Mouse (Mus musculus) midbrain, embryonic 15.5 days (tissue): ENCODE data around the gene Psmc3. TPM values are rescaled to one million over a fixed set of nuclear protein-coding genes. Genes with fewer than 3 reads are reported as not detected.
A peak's percentile ranks its signal among the peaks of the same experiment; 100 is the strongest.

ENCODE experiments used
- ATAC-seq: fragments of 200-750 bp; cut with Nextera tagmentation; replicated peaks from 2 replicates; pipeline ENCODE4 v1.8.0; 2017; ENCODE audit warnings: moderate TSS enrichment
- H3K27ac ChIP-seq: fragments of 300-500 bp; sonication (generic); 2 replicates; pipeline ENCODE4 v1.5.1; 2015; ENCODE audit warnings: mild to moderate bottlenecking, inconsistent platforms
- H3K27me3 ChIP-seq: fragments of 300-500 bp; sonication (generic); replicated peaks from 2 replicates; pipeline ENCODE4 v1.6.1; 2015; ENCODE audit warnings: inconsistent platforms
- H3K36me3 ChIP-seq: fragments of 300-500 bp; sonication (generic); replicated peaks from 2 replicates; pipeline ENCODE4 v1.6.1; 2015; ENCODE audit warnings: inconsistent platforms
- H3K4me1 ChIP-seq: fragments of 300-500 bp; sonication (generic); 2 replicates; pipeline ENCODE4 v1.6.1; 2015; ENCODE audit warnings: inconsistent platforms
- H3K4me2 ChIP-seq: fragments of 300-500 bp; sonication (generic); 2 replicates; pipeline ENCODE4 v1.6.1; 2015; ENCODE audit warnings: inconsistent platforms, mild to moderate bottlenecking, moderate library complexity
- H3K4me3 ChIP-seq: fragments of 300-500 bp; sonication (generic); 2 replicates; pipeline ENCODE4 v1.5.1; 2015; ENCODE audit warnings: mild to moderate bottlenecking, inconsistent platforms
- H3K9ac ChIP-seq: fragments of 300-500 bp; sonication (generic); 2 replicates; pipeline ENCODE4 v1.6.1; 2015; ENCODE audit warnings: mild to moderate bottlenecking, inconsistent platforms
- H3K9me3 ChIP-seq: fragments of 300-500 bp; sonication (generic); 2 replicates; pipeline ENCODE4 v1.6.1; 2016; ENCODE audit warnings: inconsistent platforms
- WGBS: fragments of 180-500 bp; shearing (Covaris S2); methylation state at CpG from one replicate; pipeline ENCODE4 v1.1.7; 2015; ENCODE audit warnings: mixed read lengths; 5-methylcytosine and 5-hydroxymethylcytosine counted together
- polyA plus RNA-seq: library from polyadenylated mRNA; unstranded; fragments of >200 nt; fragmentation: Nextera tagmentation; extraction: Ambion mirVana; gene quantifications from 2 replicates; pipeline ENCODE4 v1.2.1, GENCODE M21; 2015

The Psmc3 gene
- polyA plus RNA-seq, 1 experiment from 2014 or later, result 226 TPM

- Histone ChIP-seq H3K9ac (peak overlapping the region; percentile 87), H3K4me3 (peak overlapping the region; percentile 92), H3K4me1 (peaks cover 27% of the 10 kb centered on the region), H3K4me2 (peak overlapping the region; percentile 85), H3K27ac (peak overlapping the region; percentile 85), H3K36me3 (no peaks in the 10 kb centered on the region), H3K27me3 (no peaks in the 10 kb centered on the region), H3K9me3 (no peaks in the 10 kb centered on the region)
- no peak for ATAC-seq
- 90% methylated on average over 10 of the region's 10 CpGs for WGBS
Measured at GRCm38 (mm10) chr2:91071059-91071458, 17.2 kb downstream of the Psmc3 start.

- no peaks in the 10 kb centered on the region for H3K27me3 ChIP-seq
- ATAC-seq, result no peak
- H3K4me3 ChIP-seq, result no peak overlapping the region
- H3K27ac ChIP-seq, result no peak overlapping the region
- H3K9me3 ChIP-seq, result no peaks in the 10 kb centered on the region
- no peaks in the 10 kb centered on the region for H3K36me3 ChIP-seq
- peaks cover 27% of the 10 kb centered on the region for H3K4me1 ChIP-seq
- H3K9ac ChIP-seq, result no peak overlapping the region
- WGBS, result 55% methylated on average over 1 of the region's 1 CpGs
- H3K4me2 ChIP-seq, result no peak overlapping the region
Measured at GRCm38 (mm10) chr2:91072092-91072491, 18.3 kb downstream of the Psmc3 start.

GRCm38 (mm10) chr2:91077957-91078313 lies 24.1 kb downstream of the Psmc3 start:
- H3K27ac ChIP-seq, result no peak overlapping the region
- H3K4me1 ChIP-seq, result peaks cover 6% of the 10 kb centered on the region
- H3K36me3 ChIP-seq, result no peaks in the 10 kb centered on the region
- 14% methylated on average over 12 of the region's 12 CpGs for whole genome bisulfite sequencing
- no peaks in the 10 kb centered on the region for H3K27me3 ChIP-seq
- peak overlapping the region; percentile 39 for H3K4me3 ChIP-seq
- peak overlapping the region; percentile 74 for H3K4me2 ChIP-seq
- ATAC-seq, result peak; percentile 53
- H3K9me3 ChIP-seq, result no peaks in the 10 kb centered on the region
- H3K9ac ChIP-seq, result peak overlapping the region; percentile 41

- H3K27me3 ChIP-seq, result no peaks in the 10 kb centered on the region
- H3K9me3 ChIP-seq, result no peaks in the 10 kb centered on the region
- under 1% methylated on average over 32 of the region's 36 CpGs for WGBS
- ATAC-seq, result peak; percentile 84
- H3K4me3 ChIP-seq, result peak overlapping the region; percentile 39
- no peaks in the 10 kb centered on the region for H3K36me3 ChIP-seq
- H3K4me2 ChIP-seq, result peak overlapping the region; percentile 74
- peak overlapping the region; percentile 41 for H3K9ac ChIP-seq
- H3K4me1 ChIP-seq, result peaks cover 6% of the 10 kb centered on the region
- peak overlapping the region; percentile 3; the same call in 1 of the 2 replicates for H3K27ac ChIP-seq
Measured at GRCm38 (mm10) chr2:91078314-91079025, 24.7 kb downstream of the Psmc3 start.

- H3K4me1 ChIP-seq, result peaks cover 6% of the 10 kb centered on the region
- peak overlapping the region; percentile 74 for H3K4me2 ChIP-seq
- 28% methylated on average over 5 of the region's 5 CpGs for WGBS
- H3K36me3 ChIP-seq, result no peaks in the 10 kb centered on the region
- H3K4me3 ChIP-seq, result peak overlapping the region; percentile 39
- no peaks in the 10 kb centered on the region for H3K27me3 ChIP-seq
- 0 out of 2 replicates have a peak, but pooled peaks have one; percentile 5 for ATAC-seq
- H3K27ac ChIP-seq, result peak overlapping the region; percentile 3; the same call in 1 of the 2 replicates
- H3K9me3 ChIP-seq, result no peaks in the 10 kb centered on the region
- H3K9ac ChIP-seq, result peak overlapping the region; percentile 41
Measured at GRCm38 (mm10) chr2:91079026-91079384, 25.2 kb downstream of the Psmc3 start.

GRCm38 (mm10) chr2:91080784-91081513 lies 27.1 kb downstream of the Psmc3 start:
- 75% methylated on average over 8 of the region's 8 CpGs for WGBS
- no peaks in the 10 kb centered on the region for H3K9me3 ChIP-seq
- no peaks in the 10 kb centered on the region for H3K36me3 ChIP-seq
- no peak overlapping the region for H3K4me3 ChIP-seq
- H3K9ac ChIP-seq, result no peak overlapping the region
- H3K4me2 ChIP-seq, result no peak overlapping the region
- H3K4me1 ChIP-seq, result peaks cover 6% of the 10 kb centered on the region
- no peak for ATAC-seq
- no peaks in the 10 kb centered on the region for H3K27me3 ChIP-seq
- H3K27ac ChIP-seq, result no peak overlapping the region

GRCm38 (mm10) chr2:91081775-91082695 lies 28.2 kb downstream of the Psmc3 start, which contains the start of gene Spi1:
Spi1 (plus strand) TSS chr2:91082390.
- ATAC-seq, result no peak
- H3K9me3 ChIP-seq, result no peaks in the 10 kb centered on the region
- H3K4me2 ChIP-seq, result no peak within 1 kb of the TSS
- H3K36me3 ChIP-seq, result no peaks in the 10 kb centered on the region
- H3K27ac ChIP-seq, result no peak within 1 kb of the TSS
- WGBS, result 83% methylated on average over 13 of the region's 13 CpGs
- H3K4me1 ChIP-seq, result peaks cover 6% of the 10 kb centered on the region
- H3K4me3 ChIP-seq, result no peak within 1 kb of the TSS
- H3K27me3 ChIP-seq, result no peaks in the 10 kb centered on the region
- no peak within 1 kb of the TSS for H3K9ac ChIP-seq

- 73% methylated on average over 11 of the region's 11 CpGs for WGBS
- Histone ChIP-seq H3K36me3 (no peaks in the 10 kb centered on the region), H3K4me1 (peaks cover 6% of the 10 kb centered on the region), H3K9me3 (no peaks in the 10 kb centered on the region), H3K4me3 (no peak overlapping the region), H3K4me2 (no peak overlapping the region), H3K27ac (no peak overlapping the region), H3K9ac (no peak overlapping the region), H3K27me3 (no peaks in the 10 kb centered on the region)
- no peak for ATAC-seq
Measured at GRCm38 (mm10) chr2:91082844-91083243, 29.0 kb downstream of the Psmc3 start.

GRCm38 (mm10) chr2:91083366-91083940 lies 29.6 kb downstream of the Psmc3 start:
- H3K4me3 ChIP-seq, result no peak overlapping the region
- no peak overlapping the region for H3K9ac ChIP-seq
- no peak for ATAC-seq
- H3K27me3 ChIP-seq, result no peaks in the 10 kb centered on the region
- H3K4me1 ChIP-seq, result peaks cover 6% of the 10 kb centered on the region
- 43% methylated on average over 1 of the region's 1 CpGs for WGBS
- H3K27ac ChIP-seq, result no peak overlapping the region
- no peak overlapping the region for H3K4me2 ChIP-seq
- no peaks in the 10 kb centered on the region for H3K36me3 ChIP-seq
- H3K9me3 ChIP-seq, result no peaks in the 10 kb centered on the region

GRCm38 (mm10) chr2:91084179-91084820 lies 30.5 kb downstream of the Psmc3 start:
- Histone ChIP-seq H3K4me1 (no peaks in the 10 kb centered on the region), H3K9me3 (no peaks in the 10 kb centered on the region), H3K9ac (no peak overlapping the region), H3K4me2 (no peak overlapping the region), H3K27me3 (no peaks in the 10 kb centered on the region), H3K36me3 (no peaks in the 10 kb centered on the region), H3K4me3 (no peak overlapping the region), H3K27ac (no peak overlapping the region)
- WGBS, result 83% methylated on average over 15 of the region's 15 CpGs
- no peak for ATAC-seq

GRCm38 (mm10) chr2:91085494-91086391 lies 31.9 kb downstream of the Psmc3 start:
- 87% methylated on average over 14 of the region's 14 CpGs for WGBS
- no peak for ATAC-seq
- H3K27ac ChIP-seq, result no peak overlapping the region
- no peak overlapping the region for H3K9ac ChIP-seq
- H3K9me3 ChIP-seq, result no peaks in the 10 kb centered on the region
- H3K4me1 ChIP-seq, result no peaks in the 10 kb centered on the region
- H3K4me2 ChIP-seq, result no peak overlapping the region
- H3K27me3 ChIP-seq, result no peaks in the 10 kb centered on the region
- H3K4me3 ChIP-seq, result no peak overlapping the region
- H3K36me3 ChIP-seq, result no peaks in the 10 kb centered on the region
